Mouse (Mus musculus) gastrocnemius, postnatal 14 days (tissue): ENCODE measurements around the gene Ogdh. TPM values are rescaled to one million over a fixed set of nuclear protein-coding genes. Genes with fewer than 3 reads are reported as not detected.

Source experiments
- DNase-seq: peaks from one replicate; pipeline ENCODE4 v3.0.0; 2021; ENCODE audit warnings: mixed read lengths
- intact Hi-C: fragments of 180-260 bp; cut with DNase I; formaldehyde crosslinking; loops from one replicate; pipeline ENCODE4 v1.15.1; 2025; ENCODE audit warnings: low total_unique reads
- microRNA-seq, 2 experiments: library from miRNA; unstranded; fragments of <30 nt; microRNA quantifications; one replicate each; pipeline ENCODE4 v1.2.0; 2021
- total RNA-seq, 2 experiments: library from RNA; stranded (reverse); gene quantifications; 2 replicates each; pipeline ENCODE4 v1.2.3; 2021

Gene Ogdh
- total RNA-seq, 2 experiments from 2014 or later: 497 to 603 TPM

GRCm38 (mm10) chr11:6393866-6394265 is 102.4 kb downstream of the Ogdh start:
- intact Hi-C loops: no loop called here
- DNase-seq: peak; percentile 42

- no peak for DNase-seq
- intact Hi-C loops: no loop called here
Observed at GRCm38 (mm10) chr11:6395565-6395964, 104.1 kb downstream of the Ogdh start.

GRCm38 (mm10) chr11:6398141-6398540 is 106.7 kb downstream of the Ogdh start:
- intact Hi-C loops: no loop called here
- no peak for DNase-seq

GRCm38 (mm10) chr11:6402515-6403510 is 111.4 kb downstream of the Ogdh start:
- peak; percentile 75 for DNase-seq
- intact Hi-C loops: no loop called here

GRCm38 (mm10) chr11:6403830-6404405 is 112.5 kb downstream of the Ogdh start:
- intact Hi-C loops: no loop called here

GRCm38 (mm10) chr11:6404699-6405566 is 113.5 kb downstream of the Ogdh start:
- intact Hi-C loops: no loop called here
- DNase-seq: peak; percentile 52

More at GRCm38 (mm10) chr11:6403830-6404405, 112.5 kb downstream of the Ogdh start:
- no peak for DNase-seq

GRCm38 (mm10) chr11:6405591-6406081 is 114.2 kb downstream of the Ogdh start:
- intact Hi-C loops: no loop called here
- DNase-seq: peak; percentile 66

Small RNA genes lying within 50 kb of the gene (microRNA-seq; reads per million reads assigned to microRNA genes)
- gene Mir7651: 0 reads per million in 2 experiments

Other genes starting within 250 kb of the Ogdh start
- 100 to 1,000 TPM; 169 to 170 TPM for gene Camk2b, start 225.3 kb upstream of the Ogdh start, total RNA-seq
- under 1 TPM in 1 of 2 experiments, not detected in 1; 0.21 TPM for gene A730071L15Rik, start 91.6 kb upstream of the Ogdh start, total RNA-seq
- gene Nudcd3, start 91.2 kb upstream of the Ogdh start, total RNA-seq: 10 to 100 TPM; 54.4 to 57.1 TPM
- gene Npc1l1, start 61.5 kb upstream of the Ogdh start, total RNA-seq: under 1 TPM; 0.06 to 0.13 TPM
- gene Ddx56, start 23.9 kb upstream of the Ogdh start, total RNA-seq: 10 to 100 TPM; 26.8 to 31.4 TPM
- gene Tmed4, start 16.8 kb upstream of the Ogdh start, total RNA-seq: 10 to 100 TPM; 56.3 to 62.4 TPM
- 10 to 100 TPM; 28.9 to 30.2 TPM for gene Zmiz2, start 97.4 kb downstream of the Ogdh start, total RNA-seq
- gene Ppia, start 123.8 kb downstream of the Ogdh start, total RNA-seq: 100 to 1,000 TPM; 427 to 511 TPM
- gene H2afv, start 152.8 kb downstream of the Ogdh start, total RNA-seq: 10 to 100 TPM; 41.3 to 46.3 TPM
- gene Purb, start 184.3 kb downstream of the Ogdh start, total RNA-seq: 10 to 100 TPM; 28.5 to 37.4 TPM
- gene Myo1g, start 229.3 kb downstream of the Ogdh start, total RNA-seq: 1 to 10 TPM in 1 of 2 experiments, under 1 TPM in 1; 0.94 to 1.2 TPM